Mouse (Mus musculus) liver, adult 2 months (tissue): Measurements from ENCODE around the gene Dedd2. TPM values are rescaled to one million over a fixed set of nuclear protein-coding genes. Genes with fewer than 3 reads are reported as not detected.

Experiments
- DNase-seq: peaks from one replicate; pipeline ENCODE4 v3.0.0-alpha.2; 2011; ENCODE audit warnings: low read depth, low spot score; ENCODE audit errors: extremely low read depth
- H3K27ac ChIP-seq: fragments of 200-500 bp; replicated peaks from 2 replicates; pipeline ENCODE4 v1.5.1; 2012; ENCODE audit warnings: low read depth, mild to moderate bottlenecking, control low read depth, inconsistent platforms, low read length; ENCODE audit not compliant: insufficient read depth
- H3K27me3 ChIP-seq: fragments of 200-500 bp; 2 replicates; pipeline ENCODE4 v1.6.1; 2012; ENCODE audit warnings: mild to moderate bottlenecking, moderate library complexity, low read length, inconsistent platforms; ENCODE audit not compliant: control insufficient read depth, insufficient read depth
- H3K36me3 ChIP-seq: fragments of 200-500 bp; 2 replicates; pipeline ENCODE4 v1.6.1; 2012; ENCODE audit warnings: low read length, inconsistent platforms; ENCODE audit not compliant: control insufficient read depth, insufficient read depth
- H3K4me1 ChIP-seq: fragments of 200-500 bp; 2 replicates; pipeline ENCODE4 v1.6.1; 2011; ENCODE audit warnings: low read length; ENCODE audit not compliant: control insufficient read depth, insufficient read depth
- H3K4me3 ChIP-seq: fragments of 200-500 bp; 2 replicates; pipeline ENCODE4 v1.5.1; 2011; ENCODE audit warnings: low read depth, mild to moderate bottlenecking, control low read depth, low read length, moderate library complexity; ENCODE audit not compliant: insufficient read depth
- H3K79me2 ChIP-seq: fragments of 200-500 bp; 2 replicates; pipeline ENCODE4 v1.6.1; 2012; ENCODE audit warnings: inconsistent platforms, mild to moderate bottlenecking, low read length, moderate library complexity; ENCODE audit not compliant: control insufficient read depth, insufficient read depth
- H3K9ac ChIP-seq: fragments of 200-500 bp; 2 replicates; pipeline ENCODE4 v1.6.1; 2012; ENCODE audit warnings: low read depth, mild to moderate bottlenecking, control low read depth, inconsistent platforms, low read length
- CTCF ChIP-seq: fragments of 200-500 bp; IDR thresholded peaks from 2 replicates; pipeline ENCODE4 v1.5.1; 2011; ENCODE audit warnings: low read depth, low read length, control low read depth
- POLR2A ChIP-seq: fragments of 200-500 bp; IDR thresholded peaks from 2 replicates; pipeline ENCODE4 v1.6.1; 2011; ENCODE audit warnings: low read length, control low read depth; ENCODE audit not compliant: insufficient read depth; ENCODE audit errors: extremely low read depth
- WGBS: fragments of 180-500 bp; shearing (Covaris S2); methylation state at CpG from one replicate; pipeline ENCODE4 v1.1.7; 2018; 5-methylcytosine and 5-hydroxymethylcytosine counted together
- polyA plus RNA-seq: library from polyadenylated mRNA; depleted of rRNA; stranded (reverse); fragments of >200 nt; gene quantifications from 2 replicates; pipeline ENCODE4 v1.2.3, GENCODE M21; 2012
- total RNA-seq: library from RNA; depleted of rRNA; stranded (reverse); fragments of >200 nt; gene quantifications from 2 replicates; pipeline ENCODE4 v1.2.3, GENCODE M21; 2014

The Dedd2 gene
- total and polyA plus RNA-seq, 2 experiments, result 20.2 to 27.9 TPM

GRCm38 (mm10) chr7:25243361-25243760, 22.9 kb upstream of the Dedd2 start:
- H3K27ac ChIP-seq, result no peak overlapping the region
- DNase-seq, result no peak
- H3K4me1 ChIP-seq, result peaks cover 10% of the 10 kb centered on the region
- 98% methylated on average over 4 of the region's 4 CpGs for WGBS
- H3K27me3 ChIP-seq, result no peaks in the 10 kb centered on the region
- H3K79me2 ChIP-seq, result peaks cover 24% of the 10 kb centered on the region; the same call in 1 of the 2 replicates
- no peak overlapping the region for H3K9ac ChIP-seq
- peaks cover 4% of the 10 kb centered on the region; the same call in 1 of the 2 replicates for H3K36me3 ChIP-seq
- no peak for TF ChIP-seq CTCF
- no peak for TF ChIP-seq POLR2A
- H3K4me3 ChIP-seq, result no peak overlapping the region

GRCm38 (mm10) chr7:25241062-25241461, 20.6 kb upstream of the Dedd2 start:
- peaks cover 3% of the 10 kb centered on the region for H3K4me1 ChIP-seq
- WGBS, result 33% methylated on average over 2 of the region's 2 CpGs
- no peak overlapping the region for H3K4me3 ChIP-seq
- H3K27me3 ChIP-seq, result no peaks in the 10 kb centered on the region
- no peak overlapping the region for H3K9ac ChIP-seq
- no peak overlapping the region for H3K27ac ChIP-seq
- peaks cover 18% of the 10 kb centered on the region; the same call in 1 of the 2 replicates for H3K79me2 ChIP-seq
- peak; percentile 82 for TF ChIP-seq CTCF
- TF ChIP-seq POLR2A, result no peak
- H3K36me3 ChIP-seq, result peaks cover 4% of the 10 kb centered on the region; the same call in 1 of the 2 replicates
- DNase-seq, result peak; percentile 49

GRCm38 (mm10) chr7:25240631-25241030, 20.2 kb upstream of the Dedd2 start:
- Histone ChIP-seq H3K79me2 (peaks cover 17% of the 10 kb centered on the region; the same call in 1 of the 2 replicates), H3K36me3 (peaks cover 4% of the 10 kb centered on the region; the same call in 1 of the 2 replicates), H3K27me3 (no peaks in the 10 kb centered on the region), H3K9ac (no peak overlapping the region), H3K4me3 (no peak overlapping the region), H3K4me1 (peaks cover 6% of the 10 kb centered on the region), H3K27ac (no peak overlapping the region)
- WGBS, result 80% methylated on average over 7 of the region's 7 CpGs
- no peak for DNase-seq
- TF ChIP-seq CTCF, result no peak
- TF ChIP-seq POLR2A, result no peak

- 2% methylated on average over 30 of the region's 30 CpGs for WGBS
- TF ChIP-seq POLR2A, result no peak
- TF ChIP-seq CTCF, result peak; percentile 81
- peak overlapping the region; percentile 80 for H3K9ac ChIP-seq
- peak overlapping the region; percentile 36 for H3K4me3 ChIP-seq
- peaks cover 16% of the 10 kb centered on the region; the same call in 1 of the 2 replicates for H3K79me2 ChIP-seq
- no peaks in the 10 kb centered on the region for H3K36me3 ChIP-seq
- H3K4me1 ChIP-seq, result peaks cover 9% of the 10 kb centered on the region
- H3K27ac ChIP-seq, result peak overlapping the region; percentile 95
- no peaks in the 10 kb centered on the region for H3K27me3 ChIP-seq
- peak; percentile 92 for DNase-seq
Observed at GRCm38 (mm10) chr7:25238829-25239623, 18.6 kb upstream of the Dedd2 start.

- Histone ChIP-seq H3K9ac (peak overlapping the region; percentile 10; the same call in 1 of the 2 replicates), H3K27ac (peak overlapping the region; percentile 66), H3K79me2 (peaks cover 18% of the 10 kb centered on the region; the same call in 1 of the 2 replicates), H3K4me3 (peak overlapping the region; percentile 24), H3K4me1 (peaks cover 9% of the 10 kb centered on the region), H3K27me3 (no peaks in the 10 kb centered on the region), H3K36me3 (no peaks in the 10 kb centered on the region)
- no peak for TF ChIP-seq POLR2A
- no peak for TF ChIP-seq CTCF
- WGBS, result under 1% methylated on average over 23 of the region's 23 CpGs
- DNase-seq, result peak; percentile 100
Observed at GRCm38 (mm10) chr7:25238015-25238706, 17.7 kb upstream of the Dedd2 start.
